Mouse (Mus musculus): Measurements from ENCODE around the gene Slc4a1. TPM values are rescaled to one million over a fixed set of nuclear protein-coding genes. Genes with fewer than 3 reads are reported as not detected.

Gene Slc4a1
- total and polyA plus RNA-seq, 2 experiments from 2014 or later: 0.48 to 0.84 TPM

DNA sequence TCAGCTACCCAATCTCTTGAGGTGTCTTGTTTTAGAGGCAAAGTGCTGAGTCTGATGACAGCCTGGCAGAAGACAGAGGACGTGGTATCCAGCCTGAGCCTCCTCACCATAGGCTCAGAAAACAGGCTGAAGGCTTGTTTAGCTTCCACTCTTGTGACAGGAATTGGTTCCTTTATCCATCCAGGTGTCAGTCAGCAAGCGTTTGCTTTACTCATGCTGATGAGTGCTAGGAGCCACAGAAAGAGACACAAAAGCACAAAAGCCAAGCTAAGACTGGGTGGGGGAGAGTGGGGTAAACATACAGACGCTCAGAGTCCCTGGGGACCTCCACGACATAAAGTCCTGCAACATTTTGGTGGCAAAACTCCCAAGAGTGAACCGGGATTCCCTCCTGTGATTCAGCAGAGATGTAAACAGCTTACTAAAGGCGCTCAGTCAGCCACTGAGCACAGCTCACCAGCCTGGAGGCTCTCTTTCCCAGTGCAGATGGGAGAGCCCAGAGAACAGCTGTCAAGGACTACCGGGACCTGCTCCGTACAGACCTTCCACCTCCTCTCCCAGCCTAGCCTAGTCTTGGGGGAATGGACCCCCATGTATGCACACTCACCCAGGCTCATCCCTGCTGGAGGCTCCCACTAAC, 10.3 kb upstream of the Slc4a1 start:
- Histone ChIP-seq H3K4me1 (ENCODE audit: insufficient read depth, low read length) (peaks cover 8% of the 10 kb centered on the region), H3K9ac (replicated peaks; ENCODE audit: low read length) (0 out of 2 replicates have a peak overlapping the region, but pooled peaks have one; percentile 37), H3K27me3 (ENCODE audit: insufficient read depth, low read length) (no peaks in the 10 kb centered on the region), H3K27ac (no peak overlapping the region), H3K36me3 (ENCODE audit: insufficient read depth, low read length) (no peaks in the 10 kb centered on the region), H3K4me3 (ENCODE audit: low read length) (no peak overlapping the region), H3K9me3 (ENCODE audit: low read length) (no peaks in the 10 kb centered on the region), H3K4me2 (ENCODE audit: low read depth, low read length) (peak overlapping the region; percentile 46; the same call in 1 of the 2 replicates)
- 10% methylated on average over 8 of the region's 8 CpGs for WGBS
- no peak for TF ChIP-seq CTCF (IDR thresholded peaks at IDR 0.05; ENCODE audit: low read depth)
- no peak for ATAC-seq
- DNase-seq (ENCODE audit: low spot score): no peak

DNA sequence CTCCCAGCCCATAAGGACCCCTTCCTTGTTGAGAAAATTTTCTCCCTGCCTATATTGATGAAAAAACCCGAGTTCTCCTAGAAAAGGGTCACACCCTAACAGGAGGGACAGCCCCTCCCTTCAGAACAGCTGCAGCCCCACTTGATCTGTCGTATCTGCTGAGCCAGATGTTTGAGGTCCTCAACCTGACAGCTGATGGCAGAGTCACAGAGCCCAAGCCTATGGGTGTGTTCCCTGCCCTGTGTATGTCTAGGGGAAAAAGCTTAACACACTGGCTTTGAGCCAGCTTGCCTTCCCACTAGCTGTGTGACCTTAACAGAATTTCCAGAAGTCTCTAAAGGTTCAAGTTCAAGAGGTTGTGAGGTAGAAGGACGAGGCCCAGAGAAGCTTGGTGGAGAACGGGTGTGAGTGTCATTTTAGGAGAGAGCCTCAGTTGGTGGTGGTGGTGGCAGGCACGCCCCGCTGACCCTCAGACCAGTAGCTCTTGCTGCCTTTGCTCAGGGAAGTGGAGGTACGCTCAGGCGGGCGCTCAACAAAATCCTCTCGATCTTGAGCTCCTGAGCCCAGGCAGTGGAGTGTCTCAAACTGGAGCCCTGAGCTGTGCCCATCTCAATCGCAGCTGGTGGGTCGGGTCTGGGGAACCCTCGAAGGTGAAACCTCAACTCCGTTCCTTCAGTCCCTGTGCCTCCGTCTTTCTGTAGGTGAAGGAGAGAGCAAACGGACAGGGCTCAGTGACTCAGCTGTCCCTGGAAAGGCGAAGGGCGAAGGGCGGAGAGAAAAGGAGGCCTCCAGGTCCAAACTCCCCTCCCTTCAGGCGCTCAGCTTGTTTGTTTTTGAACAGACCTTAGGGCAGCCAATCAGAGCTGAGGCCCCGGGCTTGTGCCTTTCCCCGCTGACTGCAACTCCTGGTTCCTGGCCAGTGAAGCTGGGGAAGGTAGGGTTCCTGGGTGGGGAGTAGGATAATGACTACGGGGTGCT, 9.5 kb upstream of the Slc4a1 start:
- TF ChIP-seq CTCF (IDR thresholded peaks at IDR 0.05; ENCODE audit: low read depth): no peak
- 0 out of 2 replicates have a peak, but pooled peaks have one; percentile 43 for ATAC-seq
- 11% methylated on average over 23 of the region's 23 CpGs for WGBS
- Histone ChIP-seq H3K27ac (no peak overlapping the region), H3K27me3 (ENCODE audit: insufficient read depth, low read length) (no peaks in the 10 kb centered on the region), H3K4me3 (ENCODE audit: low read length) (no peak overlapping the region), H3K36me3 (ENCODE audit: insufficient read depth, low read length) (no peaks in the 10 kb centered on the region), H3K4me2 (ENCODE audit: low read depth, low read length) (peak overlapping the region; percentile 46), H3K9me3 (ENCODE audit: low read length) (no peaks in the 10 kb centered on the region), H3K4me1 (ENCODE audit: insufficient read depth, low read length) (peaks cover 8% of the 10 kb centered on the region), H3K9ac (replicated peaks; ENCODE audit: low read length) (peak overlapping the region; percentile 37)
- DNase-seq (ENCODE audit: low spot score): no peak

DNA sequence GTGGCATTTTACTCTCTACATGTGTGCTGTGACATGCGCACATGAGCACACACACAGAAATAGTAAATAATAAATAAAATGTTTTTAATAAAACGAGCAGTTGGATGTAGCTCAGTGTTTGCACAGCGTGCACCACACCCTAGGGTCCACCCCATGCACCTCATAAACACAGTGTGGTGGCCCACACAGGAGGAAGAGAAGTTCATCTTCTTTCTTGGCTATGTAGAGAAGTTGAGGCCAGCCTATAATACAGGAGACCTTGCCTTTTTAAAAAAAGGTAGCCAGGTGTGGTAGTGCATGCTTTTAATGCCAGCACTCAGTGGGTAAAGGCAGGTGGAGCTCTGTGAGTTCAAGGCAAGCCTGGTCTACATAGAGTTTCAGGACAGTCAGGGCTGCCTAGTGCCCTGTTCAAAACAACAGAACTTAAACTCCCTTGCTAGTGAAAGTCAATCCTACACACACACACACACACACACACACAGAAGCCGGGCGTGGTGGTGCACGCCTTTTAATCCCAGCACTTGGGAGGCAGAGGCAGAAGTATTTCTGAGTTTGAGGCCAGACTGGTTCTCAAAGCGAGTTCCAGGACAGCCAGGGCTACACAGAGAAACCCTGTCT, 8.2 kb upstream of the Slc4a1 start:
- 84% methylated on average over 7 of the region's 7 CpGs for WGBS
- Histone ChIP-seq H3K36me3 (ENCODE audit: insufficient read depth, low read length) (no peaks in the 10 kb centered on the region), H3K4me3 (ENCODE audit: low read length) (no peak overlapping the region), H3K27ac (no peak overlapping the region), H3K4me1 (ENCODE audit: insufficient read depth, low read length) (peaks cover 8% of the 10 kb centered on the region), H3K9ac (replicated peaks; ENCODE audit: low read length) (no peak overlapping the region), H3K27me3 (ENCODE audit: insufficient read depth, low read length) (no peaks in the 10 kb centered on the region), H3K4me2 (ENCODE audit: low read depth, low read length) (no peak overlapping the region), H3K9me3 (ENCODE audit: low read length) (no peaks in the 10 kb centered on the region)
- ATAC-seq (no peak), DNase-seq (ENCODE audit: low spot score) (no peak)
- TF ChIP-seq CTCF (IDR thresholded peaks at IDR 0.05; ENCODE audit: low read depth): no peak

- Histone ChIP-seq H3K27me3 (ENCODE audit: insufficient read depth, low read length) (no peaks in the 10 kb centered on the region), H3K27ac (no peak overlapping the region), H3K4me2 (ENCODE audit: low read depth, low read length) (no peak overlapping the region), H3K4me1 (ENCODE audit: insufficient read depth, low read length) (peaks cover 8% of the 10 kb centered on the region), H3K9ac (replicated peaks; ENCODE audit: low read length) (no peak overlapping the region), H3K4me3 (ENCODE audit: low read length) (no peak overlapping the region), H3K36me3 (ENCODE audit: insufficient read depth, low read length) (no peaks in the 10 kb centered on the region), H3K9me3 (ENCODE audit: low read length) (no peaks in the 10 kb centered on the region)
- ATAC-seq (no peak), DNase-seq (ENCODE audit: low spot score) (no peak)
- WGBS: 33% methylated on average over 2 of the region's 2 CpGs
- no peak for TF ChIP-seq CTCF (IDR thresholded peaks at IDR 0.05; ENCODE audit: low read depth)
Measured at GRCm38 (mm10) chr11:102373646-102374045, 7.6 kb upstream of the Slc4a1 start.

GRCm38 (mm10) chr11:102372936-102373335, 6.9 kb upstream of the Slc4a1 start:
- H3K4me1 ChIP-seq (ENCODE audit: insufficient read depth, low read length): peaks cover 8% of the 10 kb centered on the region
- ATAC-seq (no peak), DNase-seq (ENCODE audit: low spot score) (no peak)
- H3K27me3 ChIP-seq (ENCODE audit: insufficient read depth, low read length): no peaks in the 10 kb centered on the region
- H3K9me3 ChIP-seq (ENCODE audit: low read length): no peaks in the 10 kb centered on the region
- no peak overlapping the region for H3K4me3 ChIP-seq (ENCODE audit: low read length)
- no peak for TF ChIP-seq CTCF (IDR thresholded peaks at IDR 0.05; ENCODE audit: low read depth)
- WGBS: 44% methylated on average over 14 of the region's 14 CpGs
- no peak overlapping the region for H3K9ac ChIP-seq (replicated peaks; ENCODE audit: low read length)
- no peak overlapping the region for H3K27ac ChIP-seq
- H3K4me2 ChIP-seq (ENCODE audit: low read depth, low read length): no peak overlapping the region
- H3K36me3 ChIP-seq (ENCODE audit: insufficient read depth, low read length): no peaks in the 10 kb centered on the region

DNA sequence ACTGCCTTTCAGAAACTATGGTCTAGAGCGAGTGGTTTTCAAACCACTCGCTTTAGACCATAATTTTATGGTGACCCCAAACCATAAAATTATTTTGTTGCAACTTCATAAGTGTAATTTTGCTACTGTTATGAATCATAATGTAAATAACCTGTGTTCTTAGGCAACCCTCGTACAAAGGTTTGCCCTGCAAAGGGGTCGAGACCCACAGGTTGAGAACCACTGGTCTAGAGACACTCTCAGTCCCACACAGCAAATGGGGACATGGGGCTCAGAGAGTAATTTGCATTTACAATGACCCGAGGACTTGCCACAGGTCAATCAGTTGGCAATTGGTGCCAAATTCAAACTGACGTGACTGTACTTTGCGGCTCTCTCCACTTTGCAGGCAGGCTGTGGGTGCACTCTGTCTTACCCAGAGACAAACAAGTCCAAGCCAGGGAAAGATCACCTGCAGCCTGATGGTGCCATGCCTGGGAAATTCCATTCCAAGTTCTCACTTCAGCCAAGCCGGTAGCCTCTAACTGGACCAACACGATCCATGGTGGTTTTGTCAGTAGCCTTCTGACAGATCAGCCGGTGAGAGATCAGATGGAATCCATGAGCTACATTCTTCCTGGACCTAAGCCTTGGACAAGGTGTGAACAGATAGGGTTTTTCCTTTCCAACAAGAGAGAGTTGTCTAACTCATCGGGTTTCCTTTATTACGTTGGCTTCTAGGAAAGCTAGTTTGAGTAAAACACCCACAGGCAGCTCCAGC, 6.1 kb upstream of the Slc4a1 start:
- DNase-seq (ENCODE audit: low spot score) (no peak), ATAC-seq (no peak)
- H3K4me2 ChIP-seq (ENCODE audit: low read depth, low read length): no peak overlapping the region
- no peak overlapping the region for H3K4me3 ChIP-seq (ENCODE audit: low read length)
- WGBS: 86% methylated on average over 12 of the region's 12 CpGs
- H3K36me3 ChIP-seq (ENCODE audit: insufficient read depth, low read length): no peaks in the 10 kb centered on the region
- H3K9ac ChIP-seq (replicated peaks; ENCODE audit: low read length): no peak overlapping the region
- no peaks in the 10 kb centered on the region for H3K9me3 ChIP-seq (ENCODE audit: low read length)
- H3K27me3 ChIP-seq (ENCODE audit: insufficient read depth, low read length): no peaks in the 10 kb centered on the region
- no peak overlapping the region for H3K27ac ChIP-seq
- no peak for TF ChIP-seq CTCF (IDR thresholded peaks at IDR 0.05; ENCODE audit: low read depth)
- peaks cover 8% of the 10 kb centered on the region for H3K4me1 ChIP-seq (ENCODE audit: insufficient read depth, low read length)

All from hindbrain, postnatal 0 days (tissue).